Mouse (Mus musculus): Measurements from ENCODE around the gene Mtr. TPM values are rescaled to one million over a fixed set of nuclear protein-coding genes. Genes with fewer than 3 reads are reported as not detected.
A peak's percentile ranks its signal among the peaks of the same experiment; 100 is the strongest.

Mtr gene
- total RNA-seq (2021) = 10 to 100 TPM; 18.3 to 18.7 TPM
- long read RNA-seq, full-length matches to known transcripts = 1 of 4 reads
- long read RNA-seq, partial matches to known transcripts = 0 of 4 reads
- long read RNA-seq, other reads (novel, unspliced or antisense) = 3 of 4 reads

DNA sequence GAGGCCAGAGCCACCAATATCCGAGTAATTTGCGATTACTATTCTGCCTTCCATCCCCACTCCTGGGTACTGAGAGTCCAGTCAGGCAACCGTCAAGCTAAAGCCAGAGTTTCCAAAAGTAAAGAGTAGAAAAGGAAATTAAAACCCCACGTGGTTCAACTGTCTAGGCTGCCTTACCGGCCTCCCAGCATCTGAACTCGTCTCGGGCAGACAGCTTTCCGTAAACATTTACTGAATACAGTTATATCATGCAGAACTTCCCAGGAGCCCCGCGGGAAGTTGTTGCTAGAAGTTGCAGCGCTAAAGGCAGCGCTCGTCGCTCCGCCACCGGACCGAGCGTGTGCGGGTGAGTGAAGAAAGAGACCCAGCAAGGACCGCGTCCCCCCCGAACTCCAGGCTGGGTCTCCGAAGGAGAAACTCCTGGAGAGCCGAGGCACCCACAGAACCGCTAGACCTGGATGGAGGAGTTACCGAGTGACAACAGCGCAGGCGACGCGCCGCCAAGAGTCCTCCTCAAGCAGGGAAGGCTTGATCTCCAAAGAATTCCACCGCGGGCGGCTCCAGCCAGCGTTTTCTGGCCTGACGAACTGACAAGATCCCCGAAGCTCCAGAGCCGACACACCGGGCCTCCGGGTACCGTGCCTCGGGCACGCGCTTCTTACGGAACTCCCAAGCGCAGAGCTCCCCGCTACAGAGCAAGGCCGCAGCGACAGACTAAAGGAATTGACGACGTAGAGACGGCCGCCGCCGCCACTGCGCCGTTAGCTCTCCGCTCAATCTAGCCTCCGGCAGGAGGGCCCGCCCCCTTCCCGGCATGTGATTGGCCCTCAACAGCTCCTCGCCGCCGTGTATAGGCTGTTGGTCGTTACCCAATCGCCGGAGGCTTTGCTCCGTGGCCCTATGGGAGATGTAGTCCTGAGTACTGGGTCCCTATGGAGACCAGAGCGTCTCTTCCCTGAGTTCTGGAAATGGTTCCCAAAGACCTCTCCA lies at the start of gene Mtr:
Gene Mtr, minus strand, starts transcription at position 723 of the 990 bp plus-strand sequence.
- DNase-seq (ENCODE audit: low spot score in 2 of 2) = peak; percentile 95 to 97

DNA sequence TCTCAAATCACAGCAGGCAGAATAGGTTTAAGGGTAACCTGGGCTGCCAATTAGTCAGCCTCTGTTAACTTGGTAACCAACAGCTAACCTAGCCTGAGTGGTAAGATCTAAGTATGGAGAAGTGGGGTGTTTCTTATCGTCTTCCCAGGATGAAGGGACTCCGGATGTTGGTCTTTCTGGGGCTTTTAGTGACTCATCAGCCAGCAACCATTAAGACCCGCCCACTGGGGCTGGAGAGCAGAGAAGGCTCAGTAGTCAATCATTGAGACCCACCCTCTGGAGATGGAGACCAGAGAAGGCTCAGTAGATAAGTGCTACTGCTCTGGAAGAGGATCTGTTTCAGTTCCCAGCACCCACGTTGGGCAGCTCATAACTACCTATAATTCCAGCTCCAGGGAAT lies 49.4 kb upstream of the Mtr start:
- no peak for DNase-seq (ENCODE audit: low spot score in 2 of 2)

- no peak for DNase-seq (ENCODE audit: low spot score in 2 of 2)
These were observed 47.6 kb upstream of the Mtr start for GRCm38 (mm10) chr13:12305540-12305939.

GRCm38 (mm10) chr13:12304991-12305390 lies 47.1 kb upstream of the Mtr start:
- DNase-seq (ENCODE audit: low spot score in 2 of 2) = no peak

- DNase-seq (ENCODE audit: low spot score in 2 of 2) = no peak
These were observed 39.9 kb upstream of the Mtr start for GRCm38 (mm10) chr13:12297777-12298176.

DNA sequence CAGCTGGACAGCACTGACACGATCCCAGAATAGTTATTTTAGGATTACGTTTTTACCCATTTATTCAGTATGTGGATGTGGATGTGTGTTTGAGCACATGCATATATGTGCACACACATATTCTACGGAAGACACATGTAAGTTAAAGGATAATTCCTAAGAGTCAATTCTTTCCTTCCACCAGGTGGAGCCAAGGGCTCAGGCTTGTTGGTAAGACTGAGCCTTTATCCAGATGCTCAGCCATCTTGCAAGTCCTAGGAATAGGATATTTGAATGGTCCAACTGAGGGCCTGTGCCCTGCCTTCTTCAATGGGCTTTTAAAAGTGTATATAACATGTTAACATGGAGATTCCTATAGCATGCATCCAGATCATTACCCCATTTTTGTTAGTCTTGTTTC lies 38.8 kb upstream of the Mtr start:
- peak; percentile 42 to 81 for DNase-seq (ENCODE audit: low spot score in 2 of 2)

DNA sequence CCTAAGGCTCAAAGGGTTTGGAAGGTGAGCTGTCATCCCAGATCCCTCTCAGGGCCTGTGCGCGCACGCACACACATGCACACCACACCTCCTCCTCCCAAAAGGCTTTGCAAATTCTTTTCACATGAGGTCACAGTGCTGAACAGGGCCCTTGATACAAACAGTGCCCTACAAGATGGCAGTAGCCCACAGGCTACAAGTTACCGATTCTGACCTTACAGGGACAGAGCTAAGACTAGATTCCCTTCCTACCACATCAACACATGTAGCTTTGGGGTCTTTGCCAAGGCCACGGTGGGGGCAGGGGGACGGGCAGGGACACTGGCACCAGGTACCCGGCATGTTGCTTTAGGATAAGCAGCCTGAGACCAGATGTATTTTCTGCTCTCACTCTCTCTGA lies 35.9 kb upstream of the Mtr start:
- DNase-seq (ENCODE audit: low spot score in 2 of 2) = no peak

DNA sequence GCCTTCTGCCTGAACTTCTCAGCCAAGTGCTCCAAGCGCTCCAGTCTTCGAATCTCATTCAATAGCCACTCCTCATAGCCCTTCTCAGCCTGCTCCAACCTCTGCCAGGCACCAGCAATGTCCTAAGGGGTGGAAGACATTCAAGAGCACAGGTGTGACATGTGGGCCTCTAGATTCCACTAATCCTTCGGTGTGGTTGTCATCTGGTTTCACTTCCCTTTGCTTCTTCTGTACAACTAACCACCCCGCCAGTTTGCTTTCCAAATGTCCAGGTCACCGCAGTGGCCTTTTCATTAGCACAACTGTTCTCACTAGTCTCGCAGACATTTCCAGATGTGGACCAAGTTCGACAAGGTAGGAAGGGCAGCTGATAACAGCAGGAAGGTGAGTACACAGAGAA lies 32.8 kb upstream of the Mtr start:
- no peak for DNase-seq (ENCODE audit: low spot score in 2 of 2)

DNA sequence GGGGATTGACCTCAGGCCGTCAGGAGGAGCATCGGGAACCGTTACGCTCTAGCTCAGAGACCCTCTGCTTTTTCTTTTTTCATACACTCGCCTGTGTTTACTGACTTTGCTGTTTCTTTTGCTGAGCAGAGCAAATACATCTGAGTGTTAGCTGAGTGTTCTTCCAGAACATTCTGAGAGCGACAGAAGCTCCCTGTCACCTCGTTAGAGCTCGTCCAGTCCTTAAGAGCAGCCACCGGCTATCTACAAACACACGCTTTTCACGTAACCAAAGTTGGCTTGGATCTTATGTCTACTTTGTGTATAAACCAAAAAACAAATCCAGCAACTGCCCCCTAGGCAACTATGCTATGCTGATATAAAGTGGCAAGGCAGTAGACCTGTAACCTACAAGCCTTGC lies 26.6 kb upstream of the Mtr start:
- no peak for DNase-seq (ENCODE audit: low spot score in 2 of 2)

DNA sequence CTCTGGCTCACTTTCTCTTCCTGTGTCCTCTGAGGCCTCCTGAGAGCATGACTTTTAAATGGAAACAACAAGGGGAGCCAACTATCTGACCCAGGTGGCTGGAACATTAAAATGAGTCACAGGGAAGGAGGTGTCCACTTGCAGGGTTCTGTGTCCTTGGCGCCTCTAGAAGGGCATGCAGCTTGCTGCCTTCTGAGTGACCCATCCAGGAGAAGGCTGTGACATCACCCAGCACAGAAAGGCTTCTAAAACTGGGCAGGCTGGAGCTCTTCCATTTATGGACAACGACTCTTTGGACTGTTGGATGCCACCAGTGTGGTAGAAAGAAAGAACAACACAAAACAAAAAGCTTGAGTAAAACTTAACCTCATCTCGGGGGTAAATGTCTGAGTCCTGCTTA lies 25.9 kb upstream of the Mtr start:
- no peak for DNase-seq (ENCODE audit: low spot score in 2 of 2)

GRCm38 (mm10) chr13:12274721-12275120 lies 16.8 kb upstream of the Mtr start:
- DNase-seq (ENCODE audit: low spot score in 2 of 2) = no peak

DNA sequence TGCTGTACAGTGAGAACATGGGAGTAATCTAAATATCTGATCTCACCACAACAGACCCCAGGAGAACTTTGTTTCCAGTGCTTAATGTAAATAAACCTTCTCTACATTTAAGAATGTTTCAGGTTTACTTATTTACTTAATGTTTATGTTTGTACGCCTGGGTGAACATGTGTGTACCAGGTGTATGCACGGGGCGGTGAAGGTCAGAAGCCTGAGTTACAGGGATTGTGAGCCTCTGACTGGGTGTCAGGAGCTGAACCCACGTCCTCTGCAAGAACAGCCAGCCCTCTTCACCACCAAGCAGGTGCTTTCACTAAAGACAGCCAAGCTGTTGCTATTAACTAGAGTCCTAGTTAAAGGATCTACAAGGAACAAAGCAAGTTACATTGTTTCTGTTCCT lies 16.3 kb upstream of the Mtr start:
- no peak for DNase-seq (ENCODE audit: low spot score in 2 of 2)

DNA sequence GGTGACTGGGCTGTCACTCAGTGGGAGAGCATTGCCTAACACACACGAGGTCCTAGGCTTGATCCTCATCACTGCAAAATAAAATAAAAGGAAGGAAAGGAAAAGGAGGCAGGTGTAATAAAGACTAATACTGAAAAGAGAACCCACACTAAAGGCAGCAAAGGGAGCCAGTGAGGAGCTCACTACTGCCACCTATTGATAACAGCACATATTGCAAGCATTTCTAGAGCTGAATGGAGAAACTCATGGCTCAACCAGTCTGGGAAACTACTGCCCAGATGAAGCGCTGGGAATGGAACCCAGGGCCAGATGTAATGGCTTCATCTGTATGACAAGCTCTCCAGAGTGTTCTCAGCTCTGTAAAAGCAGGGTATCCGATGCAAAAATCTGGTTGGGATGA lies 15.0 kb upstream of the Mtr start:
- peak; percentile 18 to 74 for DNase-seq (ENCODE audit: low spot score in 2 of 2)

GRCm38 (mm10) chr13:12267971-12268370 lies 10.1 kb upstream of the Mtr start:
- DNase-seq (ENCODE audit: low spot score in 2 of 2) = no peak

DNA sequence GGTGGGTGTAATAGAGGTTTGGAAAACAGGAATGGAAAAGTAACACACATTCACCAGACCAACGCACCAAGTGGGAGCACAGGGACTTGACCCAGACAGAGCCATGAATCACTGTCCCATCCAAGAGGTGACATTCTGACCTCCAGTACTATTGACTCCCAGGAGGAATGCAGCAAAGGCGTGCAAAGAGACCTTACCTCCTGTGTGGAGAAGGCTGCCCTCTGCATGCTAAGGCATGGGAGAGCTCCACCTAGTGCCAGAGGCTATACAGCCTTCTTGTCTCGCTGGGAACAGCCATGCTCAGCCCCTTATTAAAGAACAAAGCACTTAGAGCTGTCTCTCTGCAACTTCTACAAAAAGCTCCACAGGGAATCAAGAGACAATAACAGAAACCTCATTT lies 9.2 kb upstream of the Mtr start:
- DNase-seq (ENCODE audit: low spot score in 2 of 2) = peak in 1 of 2 experiments; percentile 14

GRCm38 (mm10) chr13:12263996-12264395 lies 6.1 kb upstream of the Mtr start:
- no peak for DNase-seq (ENCODE audit: low spot score in 2 of 2)

DNA sequence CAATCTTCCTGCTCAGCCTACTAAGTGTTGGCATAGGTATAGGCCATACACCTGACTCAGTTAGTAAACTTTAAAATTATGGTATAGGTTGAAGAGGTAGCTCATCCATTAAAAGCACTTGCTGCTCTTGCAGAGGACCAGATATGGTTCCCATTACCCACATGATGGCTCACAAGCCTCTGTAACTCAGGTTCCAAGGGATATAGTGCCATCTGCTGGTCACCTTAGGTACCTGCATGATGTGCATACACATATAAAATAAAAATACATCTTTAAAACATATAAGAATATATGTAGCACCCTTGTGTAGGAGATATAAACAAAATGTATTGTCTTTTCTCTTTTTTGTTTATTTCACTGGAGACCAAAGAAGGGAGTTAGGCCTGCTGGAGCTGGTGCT lies 3.6 kb upstream of the Mtr start:
- DNase-seq (ENCODE audit: low spot score in 2 of 2) = no peak

DNA sequence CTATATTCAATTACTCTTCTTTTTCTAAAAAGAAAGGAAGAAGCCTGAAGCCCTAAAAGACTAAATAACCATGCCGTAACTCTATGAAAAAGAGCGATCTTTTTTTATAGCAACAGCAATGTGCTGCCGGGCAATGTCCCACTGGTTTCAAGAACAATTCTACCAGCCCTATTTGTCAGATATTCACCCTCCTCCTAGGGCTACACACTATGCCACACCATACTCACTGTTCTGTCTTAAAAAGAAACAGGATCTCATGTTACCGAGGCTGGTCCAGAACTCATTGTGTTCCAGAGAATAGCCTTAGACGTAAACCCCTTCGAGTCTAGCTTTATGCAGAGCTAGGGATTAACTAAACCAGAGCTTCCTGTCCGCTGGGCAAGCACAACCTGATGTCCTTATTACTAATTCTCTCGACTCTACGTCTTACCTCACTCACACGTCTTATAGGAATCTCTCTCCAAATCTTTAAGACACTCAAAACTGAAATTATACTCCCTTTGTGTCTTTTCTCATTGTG lies 982 bp downstream of the Mtr start:
- DNase-seq (ENCODE audit: low spot score in 2 of 2) = no peak

DNA sequence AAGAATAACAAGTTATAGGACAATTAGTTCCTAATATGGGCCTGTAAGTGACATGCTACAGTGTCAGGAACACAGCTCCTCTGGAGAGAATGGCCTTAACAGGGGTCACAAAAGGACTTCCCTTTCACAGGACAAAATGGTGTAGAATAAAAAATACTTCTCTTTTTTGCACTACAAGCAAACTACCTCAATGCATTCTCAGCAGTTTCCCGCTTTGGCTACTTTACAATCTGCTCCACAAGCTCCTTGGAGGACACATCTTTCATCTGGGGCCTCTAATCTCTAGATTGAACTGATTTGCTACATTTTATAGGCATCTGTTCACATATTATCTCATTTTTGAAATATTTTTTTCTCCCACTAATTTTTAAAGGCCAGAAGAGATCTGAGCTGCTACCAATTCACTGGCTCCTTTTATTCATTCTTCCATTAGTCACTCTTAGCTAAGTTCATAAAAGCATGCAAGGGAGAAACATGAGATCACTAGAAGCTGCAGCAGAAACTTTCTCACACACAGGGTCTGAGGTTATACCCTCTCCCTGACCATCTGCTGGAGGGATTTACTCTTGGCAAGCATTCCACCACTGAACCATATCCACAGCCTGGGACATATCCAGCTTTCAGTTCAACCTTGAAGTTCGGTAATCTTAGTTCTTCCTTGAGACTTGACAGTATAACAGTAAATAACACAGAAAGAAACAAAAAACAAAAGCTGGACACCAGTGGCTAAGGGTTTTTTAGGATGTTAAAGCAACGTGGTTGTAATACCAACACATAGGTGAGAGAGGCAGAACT lies 1.8 kb downstream of the Mtr start:
- DNase-seq (ENCODE audit: low spot score in 2 of 2) = no peak

GRCm38 (mm10) chr13:12250496-12250895 lies 7.4 kb downstream of the Mtr start:
- no peak for DNase-seq (ENCODE audit: low spot score in 2 of 2)

GRCm38 (mm10) chr13:12249195-12249898 lies 8.6 kb downstream of the Mtr start:
- no peak for DNase-seq (ENCODE audit: low spot score in 2 of 2)

All from layer of hippocampus, adult 18-20 months (tissue).